Mouse (Mus musculus) brain, embryonic 14.5 days (tissue): ENCODE results near the gene Hnrnpa0.

ENCODE experiments used
- CTCF ChIP-seq: fragments of 200-500 bp; IDR thresholded peaks from 2 replicates; pipeline ENCODE4 v1.5.1; 2012; ENCODE audit warnings: inconsistent platforms, mild to moderate bottlenecking, moderate library complexity, borderline replicate concordance; ENCODE audit not compliant: insufficient read depth, insufficient read length; ENCODE audit errors: extremely low read depth
- POLR2A ChIP-seq: fragments of 200-500 bp; IDR thresholded peaks from 2 replicates; pipeline ENCODE4 v1.6.1; 2012; ENCODE audit warnings: mild to moderate bottlenecking, inconsistent platforms, borderline replicate concordance; ENCODE audit not compliant: poor library complexity, insufficient read depth, insufficient read length, severe bottlenecking; ENCODE audit errors: extremely low read depth

DNA sequence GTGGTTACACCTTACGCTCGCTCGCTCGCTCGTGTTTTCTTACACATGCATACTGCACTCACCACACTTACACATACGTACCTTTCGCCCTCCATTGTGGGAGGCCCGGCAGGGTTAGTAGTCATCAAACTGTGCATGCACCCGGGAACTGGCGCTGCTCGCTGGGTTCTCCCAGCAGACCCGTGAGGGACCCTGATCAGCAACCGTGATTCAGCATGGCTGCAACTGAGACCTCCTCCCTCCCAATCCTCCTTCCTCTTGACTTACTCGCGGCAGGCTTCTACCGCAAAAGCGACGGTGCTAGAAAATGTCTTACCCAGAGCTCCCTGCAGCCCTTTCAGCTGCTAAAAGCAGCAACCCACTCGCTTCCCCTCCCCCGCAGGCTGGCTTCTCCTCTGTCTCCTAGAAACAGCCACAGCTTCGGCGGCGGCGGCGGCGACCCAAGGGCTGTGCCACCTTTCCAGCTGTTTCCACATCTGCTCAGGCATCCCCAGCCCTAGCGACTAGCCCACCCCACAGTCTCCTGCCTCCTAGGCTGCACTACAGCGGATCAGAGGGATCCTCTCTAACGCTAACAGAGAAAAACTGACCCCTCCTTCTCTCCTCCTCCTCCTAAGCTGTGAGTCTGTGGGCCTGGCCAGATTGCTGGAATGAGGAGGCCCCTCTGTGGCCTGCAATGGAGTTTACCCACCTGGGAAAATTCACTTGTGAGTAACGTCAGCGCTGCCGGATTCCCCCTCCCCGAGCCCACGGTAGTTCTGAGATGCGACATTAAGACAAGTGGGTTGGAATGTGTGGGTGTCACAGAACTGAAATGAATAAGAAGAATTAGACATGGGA lies 15.1 kb downstream of the Hnrnpa0 start, which contains the start of gene Klhl3:
- peak; percentile 51; the same call in 1 of the 2 replicates for TF ChIP-seq CTCF
- TF ChIP-seq POLR2A: 0 out of 2 replicates have a peak, but pooled peaks have one; percentile 18
